Mouse (Mus musculus): ENCODE results near the gene Ntrk3.

DNA sequence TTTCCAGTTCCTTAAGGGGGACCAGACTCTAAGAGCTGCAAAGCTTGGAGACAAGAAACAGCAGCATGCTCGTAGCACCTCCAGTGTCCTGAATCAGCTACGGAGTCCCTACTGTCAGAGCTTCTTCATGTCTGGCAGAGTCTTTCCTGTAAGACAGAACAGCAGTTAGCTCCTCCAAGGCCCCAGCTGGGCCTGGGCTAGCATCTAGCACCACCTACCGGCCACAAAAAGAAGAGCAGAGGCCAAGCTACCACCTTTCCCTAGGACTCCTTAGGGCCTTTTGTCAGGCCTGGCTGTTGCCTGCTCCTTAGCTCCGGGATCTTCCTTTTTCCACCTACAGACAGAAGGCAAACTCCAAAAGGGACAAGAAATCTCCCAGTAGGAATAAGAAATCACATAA is 141.9 kb downstream of the Ntrk3 start:
- TF ChIP-seq CTCF (IDR thresholded peaks at IDR 0.05; ENCODE audit: borderline replicate concordance, insufficient read depth, low read depth, low read length) (peak; percentile 99), POLR2A (IDR thresholded peaks at IDR 0.05; ENCODE audit: borderline replicate concordance, insufficient read depth, low read length) (no peak)

Measured in cerebellum, adult 2 months (tissue).